Mouse (Mus musculus): ENCODE results near the gene Zc3h15. TPM values are rescaled to one million over a fixed set of nuclear protein-coding genes. Genes with fewer than 3 reads are reported as not detected.

Gene Zc3h15
- polyA plus RNA-seq, 1 experiment from 2014 or later: 178 TPM

DNA sequence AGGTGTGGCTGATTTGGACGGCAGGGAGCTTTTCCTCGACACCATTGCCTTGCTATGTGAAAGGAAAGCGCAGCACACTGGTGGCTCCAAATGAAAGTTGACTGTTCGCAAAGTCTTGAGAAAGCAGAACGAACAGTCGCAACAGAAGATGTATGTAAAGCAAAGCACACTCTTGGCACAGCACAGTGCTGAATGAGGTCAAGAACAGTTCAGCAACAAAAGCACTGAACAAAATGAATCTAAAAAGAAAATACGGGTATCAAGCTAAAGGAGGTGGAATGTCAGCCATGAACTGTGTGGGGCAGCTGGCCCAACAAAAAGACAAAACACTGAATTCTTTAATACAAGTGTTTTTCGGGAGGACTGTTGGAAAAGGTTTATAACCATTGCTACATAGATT is 37.1 kb downstream of the Zc3h15 start:
- Histone ChIP-seq H3K9me3 (ENCODE audit: control insufficient read depth, low read length) (no peaks in the 10 kb centered on the region), H3K4me3 (ENCODE audit: low read depth, low read length) (no peak overlapping the region), H3K27ac (ENCODE audit: low read depth, low read length) (no peak overlapping the region), H3K27me3 (ENCODE audit: control insufficient read depth, insufficient read depth, low read length) (no peaks in the 10 kb centered on the region), H3K4me1 (replicated peaks; ENCODE audit: control insufficient read depth, insufficient read depth, low read length) (no peaks in the 10 kb centered on the region), H3K36me3 (ENCODE audit: control insufficient read depth, insufficient read depth, low read length) (no peaks in the 10 kb centered on the region), H3K9ac (ENCODE audit: low read length) (no peak overlapping the region), H3K4me2 (ENCODE audit: low read depth, low read length, severe bottlenecking) (no peak overlapping the region)
- no peak for ATAC-seq (replicated peaks; ENCODE audit: low FRiP score)
- DNase-seq (ENCODE audit: low spot score): no peak
- WGBS: 89% methylated on average over 8 of the region's 8 CpGs

DNA sequence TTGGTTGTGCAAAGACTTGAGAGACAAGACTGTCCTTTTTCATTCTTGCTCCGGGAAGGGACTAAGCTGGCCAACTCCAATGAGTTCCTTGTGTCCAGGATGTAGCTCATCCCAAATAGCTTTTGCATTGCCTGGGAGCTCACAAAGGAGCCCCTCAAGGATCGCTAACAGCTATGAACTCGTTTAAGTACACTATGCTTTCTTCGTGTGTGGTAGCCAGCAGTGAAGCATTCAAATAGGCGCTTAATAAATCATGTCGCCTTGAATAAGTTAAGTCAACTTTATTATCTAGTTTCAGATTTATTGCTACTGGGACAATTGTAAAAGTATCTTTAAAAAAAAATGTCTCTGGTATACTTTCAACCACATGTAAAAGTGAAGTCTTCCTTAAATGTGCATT is 37.5 kb downstream of the Zc3h15 start:
- Histone ChIP-seq H3K9me3 (ENCODE audit: control insufficient read depth, low read length) (no peaks in the 10 kb centered on the region), H3K4me1 (replicated peaks; ENCODE audit: control insufficient read depth, insufficient read depth, low read length) (no peaks in the 10 kb centered on the region), H3K27me3 (ENCODE audit: control insufficient read depth, insufficient read depth, low read length) (no peaks in the 10 kb centered on the region), H3K27ac (ENCODE audit: low read depth, low read length) (no peak overlapping the region), H3K4me3 (ENCODE audit: low read depth, low read length) (no peak overlapping the region), H3K4me2 (ENCODE audit: low read depth, low read length, severe bottlenecking) (no peak overlapping the region), H3K9ac (ENCODE audit: low read length) (no peak overlapping the region), H3K36me3 (ENCODE audit: control insufficient read depth, insufficient read depth, low read length) (no peaks in the 10 kb centered on the region)
- ATAC-seq (replicated peaks; ENCODE audit: low FRiP score) (no peak), DNase-seq (ENCODE audit: low spot score) (no peak)
- WGBS: 80% methylated on average over 6 of the region's 6 CpGs

DNA sequence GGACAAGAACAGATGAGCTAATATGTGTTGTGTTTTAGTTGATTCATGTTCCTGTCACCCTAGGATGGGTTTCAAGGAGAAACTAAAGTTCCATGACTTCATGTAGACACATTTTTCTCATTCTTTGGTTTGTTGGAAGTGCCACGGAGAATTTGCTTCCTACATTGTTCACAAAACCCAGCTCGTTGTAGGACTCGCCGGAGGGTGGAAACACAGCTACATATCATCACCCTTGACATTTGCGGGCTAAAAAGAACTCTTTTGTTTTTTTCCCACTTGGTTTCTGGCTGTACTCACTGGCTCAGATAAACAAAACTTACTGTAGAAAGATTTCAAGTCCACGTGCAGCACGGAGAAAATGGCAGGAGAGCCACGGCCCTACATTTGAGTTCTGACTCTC is 38.0 kb downstream of the Zc3h15 start:
- ATAC-seq (replicated peaks; ENCODE audit: low FRiP score): no peak
- 93% methylated on average over 8 of the region's 8 CpGs for WGBS
- DNase-seq (ENCODE audit: low spot score): no peak
- H3K9me3 ChIP-seq (ENCODE audit: control insufficient read depth, low read length): no peaks in the 10 kb centered on the region
- H3K4me2 ChIP-seq (ENCODE audit: low read depth, low read length, severe bottlenecking): no peak overlapping the region
- no peaks in the 10 kb centered on the region for H3K4me1 ChIP-seq (replicated peaks; ENCODE audit: control insufficient read depth, insufficient read depth, low read length)
- H3K36me3 ChIP-seq (ENCODE audit: control insufficient read depth, insufficient read depth, low read length): no peaks in the 10 kb centered on the region
- H3K27me3 ChIP-seq (ENCODE audit: control insufficient read depth, insufficient read depth, low read length): no peaks in the 10 kb centered on the region
- no peak overlapping the region for H3K9ac ChIP-seq (ENCODE audit: low read length)
- H3K27ac ChIP-seq (ENCODE audit: low read depth, low read length): no peak overlapping the region
- no peak overlapping the region for H3K4me3 ChIP-seq (ENCODE audit: low read depth, low read length)

DNA sequence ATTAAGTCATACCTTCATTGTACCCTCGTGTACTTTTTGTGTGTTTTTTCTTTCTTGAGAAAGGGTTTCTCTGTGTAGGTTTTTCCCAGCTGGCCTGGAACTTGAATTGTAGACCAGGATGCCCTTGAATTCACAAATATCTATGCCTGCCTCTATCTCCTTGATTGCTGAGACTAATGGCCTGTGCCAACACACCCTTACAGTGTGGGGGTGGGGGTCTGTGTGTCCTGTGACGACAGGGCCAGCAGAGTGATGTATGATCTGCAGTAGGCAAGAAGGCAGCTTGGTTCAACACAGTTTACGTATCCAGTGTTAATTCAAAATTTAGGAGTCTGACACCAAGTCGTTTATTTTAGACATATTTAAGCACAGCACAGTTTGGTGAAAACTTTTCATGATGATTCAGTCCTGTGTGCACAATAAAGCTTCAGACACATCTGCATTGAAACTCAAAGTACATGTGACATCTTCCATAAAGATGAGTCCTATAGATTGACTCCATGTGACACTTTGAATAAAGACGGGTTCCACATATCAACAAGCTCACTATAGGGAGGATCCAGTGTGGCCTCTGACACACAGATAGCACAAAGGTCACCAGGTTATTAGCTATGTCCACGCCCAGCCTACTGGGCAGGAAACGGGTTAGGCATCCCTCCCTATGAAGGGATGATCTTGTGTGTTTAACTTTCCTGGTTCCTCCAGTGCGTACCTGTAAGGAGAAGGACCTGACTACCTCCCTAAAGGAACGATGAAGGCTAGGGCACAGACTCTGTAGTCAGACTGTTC is 39.7 kb downstream of the Zc3h15 start:
- 91% methylated on average over 9 of the region's 9 CpGs for WGBS
- no peak for DNase-seq (ENCODE audit: low spot score)
- no peak for ATAC-seq (replicated peaks; ENCODE audit: low FRiP score)

DNA sequence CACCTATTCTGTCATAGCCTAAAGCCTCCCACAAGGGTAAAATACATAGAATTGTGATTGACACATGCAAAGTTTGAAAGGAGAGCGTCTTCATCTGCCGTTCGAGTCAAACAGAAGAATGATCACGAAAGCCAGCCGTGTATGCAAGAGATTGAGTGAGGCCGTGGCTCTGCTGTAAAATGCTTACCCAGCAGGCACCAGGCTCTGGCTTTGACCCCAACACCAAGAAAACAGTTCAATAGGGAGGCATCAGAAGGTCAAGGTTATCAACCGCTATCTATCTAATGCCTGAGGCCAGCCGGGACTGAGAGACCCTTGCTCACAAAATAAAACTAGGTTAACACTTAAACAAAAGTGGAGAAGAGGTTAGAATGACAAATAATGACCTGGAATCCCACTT is 40.5 kb downstream of the Zc3h15 start:
- no peak for DNase-seq (ENCODE audit: low spot score)
- no peaks in the 10 kb centered on the region for H3K4me1 ChIP-seq (replicated peaks; ENCODE audit: control insufficient read depth, insufficient read depth, low read length)
- H3K9me3 ChIP-seq (ENCODE audit: control insufficient read depth, low read length): no peaks in the 10 kb centered on the region
- H3K27me3 ChIP-seq (ENCODE audit: control insufficient read depth, insufficient read depth, low read length): no peaks in the 10 kb centered on the region
- H3K4me2 ChIP-seq (ENCODE audit: low read depth, low read length, severe bottlenecking): no peak overlapping the region
- H3K27ac ChIP-seq (ENCODE audit: low read depth, low read length): no peak overlapping the region
- ATAC-seq (replicated peaks; ENCODE audit: low FRiP score): no peak
- no peaks in the 10 kb centered on the region for H3K36me3 ChIP-seq (ENCODE audit: control insufficient read depth, insufficient read depth, low read length)
- WGBS: 87% methylated on average over 8 of the region's 8 CpGs
- no peak overlapping the region for H3K9ac ChIP-seq (ENCODE audit: low read length)
- no peak overlapping the region for H3K4me3 ChIP-seq (ENCODE audit: low read depth, low read length)

More for the DNA sequence above, 39.7 kb downstream of the Zc3h15 start:
- Histone ChIP-seq H3K36me3 (ENCODE audit: control insufficient read depth, insufficient read depth, low read length) (no peaks in the 10 kb centered on the region), H3K27ac (ENCODE audit: low read depth, low read length) (no peak overlapping the region), H3K9ac (ENCODE audit: low read length) (no peak overlapping the region), H3K9me3 (ENCODE audit: control insufficient read depth, low read length) (no peaks in the 10 kb centered on the region), H3K4me2 (ENCODE audit: low read depth, low read length, severe bottlenecking) (no peak overlapping the region), H3K4me1 (replicated peaks; ENCODE audit: control insufficient read depth, insufficient read depth, low read length) (no peaks in the 10 kb centered on the region), H3K27me3 (ENCODE audit: control insufficient read depth, insufficient read depth, low read length) (no peaks in the 10 kb centered on the region), H3K4me3 (ENCODE audit: low read depth, low read length) (no peak overlapping the region)

DNA sequence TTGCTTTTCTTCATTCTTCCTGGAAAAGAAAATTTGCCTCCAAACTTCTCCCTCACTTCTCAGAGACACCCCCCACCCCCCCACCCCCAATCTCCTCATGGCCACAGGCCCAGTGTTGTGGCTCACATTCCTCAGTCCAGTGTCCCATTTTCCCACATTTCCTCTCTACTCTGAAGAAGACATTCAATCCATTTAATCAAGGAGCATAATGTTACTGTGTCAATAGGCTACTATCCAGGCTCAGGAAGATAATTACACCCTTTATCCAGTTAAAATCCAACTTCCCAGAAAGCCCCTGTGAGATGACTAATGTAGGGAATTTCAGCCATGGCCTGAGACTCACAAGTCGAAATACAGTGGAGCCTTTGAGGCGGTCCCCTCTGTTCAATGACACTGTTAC is 46.1 kb downstream of the Zc3h15 start:
- Histone ChIP-seq H3K9ac (ENCODE audit: low read length) (no peak overlapping the region), H3K36me3 (ENCODE audit: control insufficient read depth, insufficient read depth, low read length) (no peaks in the 10 kb centered on the region), H3K4me3 (ENCODE audit: low read depth, low read length) (no peak overlapping the region), H3K27me3 (ENCODE audit: control insufficient read depth, insufficient read depth, low read length) (no peaks in the 10 kb centered on the region), H3K27ac (ENCODE audit: low read depth, low read length) (no peak overlapping the region), H3K4me1 (replicated peaks; ENCODE audit: control insufficient read depth, insufficient read depth, low read length) (peaks cover 4% of the 10 kb centered on the region; the same call in 1 of the 2 replicates), H3K4me2 (ENCODE audit: low read depth, low read length, severe bottlenecking) (no peak overlapping the region), H3K9me3 (ENCODE audit: control insufficient read depth, low read length) (no peaks in the 10 kb centered on the region)
- DNase-seq (ENCODE audit: low spot score): no peak
- ATAC-seq (replicated peaks; ENCODE audit: low FRiP score): no peak
- WGBS: 86% methylated on average over 2 of the region's 2 CpGs

DNA sequence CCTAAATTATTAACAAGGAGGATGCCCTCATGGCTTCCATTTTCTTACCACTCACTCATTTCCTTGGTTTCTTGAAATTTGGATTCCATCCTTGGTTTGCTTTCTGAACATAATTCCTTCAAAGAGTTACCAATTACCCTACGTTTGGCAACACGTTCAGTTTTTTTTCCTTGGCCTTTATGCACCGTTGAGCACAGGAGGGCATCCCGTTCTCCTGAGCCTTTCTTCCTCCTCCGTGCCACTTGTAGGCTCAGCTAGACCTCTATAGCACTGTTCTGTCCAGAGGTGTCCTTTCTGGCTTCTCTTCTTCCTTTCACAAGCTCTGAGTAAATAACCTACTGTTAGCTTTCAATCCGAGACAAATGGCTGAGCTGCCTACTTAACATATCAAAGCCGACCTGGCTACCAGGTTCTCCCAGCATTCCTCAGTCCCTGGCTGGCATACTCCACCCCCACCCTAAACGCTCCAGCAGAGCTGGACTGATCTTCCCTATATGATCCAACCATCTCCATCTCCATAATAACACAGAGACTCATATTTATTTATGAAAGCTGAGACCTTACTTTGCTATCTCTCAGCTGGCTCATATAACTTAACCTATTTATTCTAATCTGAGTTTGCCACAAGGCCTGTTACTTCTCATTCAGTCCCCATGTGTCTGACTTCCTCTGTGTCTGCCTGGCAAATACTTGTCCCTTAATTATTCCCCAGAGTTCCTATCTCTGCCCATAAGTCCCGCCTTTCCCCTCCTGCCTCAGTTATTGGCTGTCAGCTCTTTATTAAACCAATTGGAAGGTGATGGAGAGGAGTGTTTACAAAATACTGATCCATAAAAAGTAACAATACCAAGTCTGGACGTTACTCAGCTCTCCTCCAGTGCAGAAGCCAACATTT is 48.7 kb downstream of the Zc3h15 start:
- Histone ChIP-seq H3K4me3 (ENCODE audit: low read depth, low read length) (no peak overlapping the region), H3K27ac (ENCODE audit: low read depth, low read length) (no peak overlapping the region), H3K9me3 (ENCODE audit: control insufficient read depth, low read length) (no peaks in the 10 kb centered on the region), H3K4me2 (ENCODE audit: low read depth, low read length, severe bottlenecking) (no peak overlapping the region), H3K27me3 (ENCODE audit: control insufficient read depth, insufficient read depth, low read length) (no peaks in the 10 kb centered on the region), H3K4me1 (replicated peaks; ENCODE audit: control insufficient read depth, insufficient read depth, low read length) (peaks cover 4% of the 10 kb centered on the region; the same call in 1 of the 2 replicates), H3K9ac (ENCODE audit: low read length) (no peak overlapping the region), H3K36me3 (ENCODE audit: control insufficient read depth, insufficient read depth, low read length) (no peaks in the 10 kb centered on the region)
- no peak; the same call in 1 of the 2 replicates for ATAC-seq (replicated peaks; ENCODE audit: low FRiP score)
- WGBS: 24% methylated on average over 10 of the region's 10 CpGs
- no peak for DNase-seq (ENCODE audit: low spot score)

DNA sequence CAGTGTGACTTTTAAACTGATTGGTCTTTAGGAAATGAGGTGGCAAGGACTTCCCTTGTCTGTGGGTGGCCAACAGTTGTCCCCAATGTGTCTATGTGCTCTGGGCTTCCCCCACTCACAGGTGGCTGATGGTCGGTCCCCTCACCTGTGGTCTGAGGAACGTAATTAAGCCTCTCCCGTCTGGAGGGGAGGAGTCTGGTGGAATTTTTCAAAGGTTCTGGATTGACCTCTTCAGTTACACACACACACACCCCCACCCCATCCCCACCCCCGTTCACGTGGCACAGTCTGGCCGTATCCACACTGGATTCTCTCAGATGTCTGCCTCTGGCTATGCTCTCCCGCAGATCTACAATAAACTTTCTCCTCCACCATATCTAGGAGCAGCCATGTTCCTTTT is 49.8 kb downstream of the Zc3h15 start:
- ATAC-seq (replicated peaks; ENCODE audit: low FRiP score) (no peak), DNase-seq (ENCODE audit: low spot score) (no peak)
- no peaks in the 10 kb centered on the region for H3K36me3 ChIP-seq (ENCODE audit: control insufficient read depth, insufficient read depth, low read length)
- 84% methylated on average over 7 of the region's 7 CpGs for WGBS
- H3K4me1 ChIP-seq (replicated peaks; ENCODE audit: control insufficient read depth, insufficient read depth, low read length): peaks cover 4% of the 10 kb centered on the region; the same call in 1 of the 2 replicates
- no peak overlapping the region for H3K27ac ChIP-seq (ENCODE audit: low read depth, low read length)
- no peak overlapping the region for H3K9ac ChIP-seq (ENCODE audit: low read length)
- H3K27me3 ChIP-seq (ENCODE audit: control insufficient read depth, insufficient read depth, low read length): no peaks in the 10 kb centered on the region
- no peak overlapping the region for H3K4me2 ChIP-seq (ENCODE audit: low read depth, low read length, severe bottlenecking)
- H3K4me3 ChIP-seq (ENCODE audit: low read depth, low read length): no peak overlapping the region
- no peaks in the 10 kb centered on the region for H3K9me3 ChIP-seq (ENCODE audit: control insufficient read depth, low read length)

Measured in forebrain, embryonic 11.5 days (tissue).